Mouse (Mus musculus): ENCODE measurements around the gene Ssu2. TPM values are rescaled to one million over a fixed set of nuclear protein-coding genes. Genes with fewer than 3 reads are reported as not detected.

Gene Ssu2
- polyA plus RNA-seq, 1 experiment, result not detected

GRCm38 (mm10) chr6:112373886-112374585 is 13.8 kb downstream of the Ssu2 start:
- TF ChIP-seq GATA1 (IDR thresholded peaks at IDR 0.05; ENCODE audit: low read length), result no peak

- no peak for TF ChIP-seq GATA1 (IDR thresholded peaks at IDR 0.05; ENCODE audit: low read length)
Observed at GRCm38 (mm10) chr6:112365294-112365693, 22.5 kb downstream of the Ssu2 start.

DNA sequence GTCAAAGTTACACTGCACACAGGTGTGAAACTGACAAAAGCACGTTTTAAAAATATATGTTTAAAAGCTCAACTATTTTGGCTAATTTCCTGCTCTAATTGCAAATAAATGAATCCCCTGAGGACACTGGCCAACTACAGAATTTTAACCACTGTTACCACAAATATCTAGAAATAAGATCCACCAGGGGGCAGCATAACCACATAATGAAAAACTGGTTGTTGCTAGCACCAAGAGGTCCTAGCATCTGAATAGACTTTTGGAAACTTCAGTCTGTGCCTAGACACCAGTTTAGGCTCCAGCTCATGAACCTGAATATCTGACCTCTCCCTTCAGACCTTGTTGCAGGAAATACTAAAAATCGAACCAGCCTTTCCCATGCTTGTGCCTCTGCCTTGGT is 23.2 kb downstream of the Ssu2 start:
- TF ChIP-seq GATA1 (IDR thresholded peaks at IDR 0.05; ENCODE audit: low read length), result no peak

DNA sequence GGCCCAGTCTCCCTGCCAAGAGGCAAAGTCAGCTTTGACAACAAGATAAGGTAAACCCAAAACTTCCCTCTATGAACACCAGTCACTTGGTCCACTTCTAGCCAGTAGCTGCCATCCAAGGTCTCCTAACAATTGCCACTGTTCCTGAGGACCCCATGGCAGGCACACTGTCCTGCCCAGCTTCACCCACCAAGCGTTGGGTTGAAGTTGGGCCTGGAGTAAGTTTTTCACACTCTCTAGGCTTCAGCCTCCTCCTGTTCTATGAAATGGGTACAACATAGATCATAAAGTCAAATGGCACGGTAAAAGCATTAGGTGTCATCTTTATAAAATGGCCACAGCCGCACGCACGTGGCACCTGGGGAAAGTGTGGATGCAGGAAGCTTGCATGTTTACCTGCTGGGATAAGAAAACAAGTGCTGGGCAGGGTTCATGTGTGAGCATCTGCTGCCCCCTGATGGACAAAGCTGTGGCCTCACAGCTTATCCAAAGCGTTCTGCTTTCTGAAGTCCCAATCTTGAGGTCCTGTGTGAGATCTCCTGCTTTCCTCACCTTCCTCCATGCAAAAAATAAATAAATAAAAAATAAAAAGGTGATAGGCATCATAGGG is 25.4 kb downstream of the Ssu2 start:
- TF ChIP-seq GATA1 (IDR thresholded peaks at IDR 0.05; ENCODE audit: low read length), result no peak

- TF ChIP-seq GATA1 (IDR thresholded peaks at IDR 0.05; ENCODE audit: low read length), result no peak
Observed at GRCm38 (mm10) chr6:112360676-112361075, 27.1 kb downstream of the Ssu2 start.

DNA sequence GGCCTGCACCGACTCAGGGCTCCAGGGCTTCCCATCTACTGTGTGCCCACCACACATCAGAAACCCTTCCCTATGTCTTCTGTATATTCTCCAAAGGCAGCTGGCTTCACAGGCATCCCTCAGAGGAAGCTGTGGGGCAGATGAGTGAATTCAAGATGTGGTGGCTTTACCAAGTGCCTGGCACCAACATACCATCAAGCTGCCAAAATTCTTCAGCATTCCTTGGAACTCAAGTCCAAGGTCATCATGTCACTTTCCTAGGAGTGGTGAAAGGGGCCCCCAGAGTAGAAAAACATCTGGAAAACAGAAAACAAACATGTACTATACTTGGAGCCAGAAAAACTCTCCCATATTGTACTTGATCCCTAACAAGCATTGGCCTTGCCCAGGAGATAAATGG is 28.5 kb downstream of the Ssu2 start:
- no peak for TF ChIP-seq GATA1 (IDR thresholded peaks at IDR 0.05; ENCODE audit: low read length)

DNA sequence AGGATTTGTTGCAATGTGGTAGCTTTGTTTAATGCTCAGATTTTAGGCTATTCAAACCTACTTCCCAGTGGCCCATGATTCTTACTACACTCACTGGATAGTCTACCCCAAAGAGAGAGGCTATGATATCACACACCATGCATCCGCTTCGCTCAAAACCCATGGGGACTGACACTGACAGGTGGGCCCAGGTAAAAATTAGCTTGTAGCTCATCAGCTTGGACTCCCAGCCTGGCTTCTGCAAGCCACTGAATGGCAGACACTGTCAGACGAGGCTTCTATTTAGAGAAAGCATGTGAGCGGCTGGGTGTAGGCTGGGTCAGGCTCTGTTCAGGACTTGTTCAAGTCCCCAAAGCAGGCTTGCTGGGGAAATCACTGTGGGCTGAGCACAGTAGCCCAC is 37.4 kb downstream of the Ssu2 start:
- no peak for TF ChIP-seq GATA1 (IDR thresholded peaks at IDR 0.05; ENCODE audit: low read length)

- no peak for TF ChIP-seq GATA1 (IDR thresholded peaks at IDR 0.05; ENCODE audit: low read length)
Observed at GRCm38 (mm10) chr6:112339016-112339415, 48.8 kb downstream of the Ssu2 start.

DNA sequence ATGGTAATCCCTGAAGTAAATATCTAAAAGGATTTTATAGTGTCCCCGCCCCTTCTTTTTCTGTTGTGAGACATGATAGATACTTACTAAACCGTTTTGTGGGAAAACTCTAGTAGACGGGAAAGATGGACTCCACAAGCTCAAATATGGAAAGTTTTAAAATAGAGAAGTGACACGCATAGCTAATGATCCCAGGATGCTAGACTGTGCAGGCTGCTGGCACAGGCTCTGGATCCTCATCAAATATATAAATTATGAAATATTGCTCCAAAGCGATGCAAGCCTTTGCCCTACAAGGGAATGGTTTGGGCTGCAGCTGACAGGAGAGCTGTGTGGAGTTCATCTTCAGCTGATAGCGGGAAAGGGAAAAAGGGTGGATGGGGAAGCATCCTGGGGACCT is 50.2 kb downstream of the Ssu2 start:
- no peak for TF ChIP-seq GATA1 (IDR thresholded peaks at IDR 0.05; ENCODE audit: low read length)

- TF ChIP-seq GATA1 (IDR thresholded peaks at IDR 0.05; ENCODE audit: low read length), result no peak
Observed at GRCm38 (mm10) chr6:112333930-112334329, 53.9 kb downstream of the Ssu2 start.

DNA sequence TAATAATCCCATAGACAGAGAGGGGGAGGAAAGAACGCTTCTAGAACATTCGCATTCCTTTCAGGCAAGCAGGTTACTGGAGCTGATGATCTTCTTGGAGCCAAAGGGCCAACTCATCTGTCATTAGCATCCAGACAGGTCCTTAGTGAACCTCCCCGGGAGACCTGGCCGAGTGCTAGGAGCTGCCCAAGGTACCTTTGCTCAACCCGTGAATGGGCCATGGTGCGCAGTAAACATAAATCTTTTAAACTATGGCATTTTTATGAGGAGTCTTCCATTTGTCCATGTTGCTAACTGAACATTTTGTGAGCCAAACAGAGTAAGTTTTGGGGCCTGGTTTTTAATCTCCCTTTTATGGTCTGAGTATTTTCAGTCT is 56.6 kb downstream of the Ssu2 start:
- TF ChIP-seq GATA1 (IDR thresholded peaks at IDR 0.05; ENCODE audit: low read length), result no peak

DNA sequence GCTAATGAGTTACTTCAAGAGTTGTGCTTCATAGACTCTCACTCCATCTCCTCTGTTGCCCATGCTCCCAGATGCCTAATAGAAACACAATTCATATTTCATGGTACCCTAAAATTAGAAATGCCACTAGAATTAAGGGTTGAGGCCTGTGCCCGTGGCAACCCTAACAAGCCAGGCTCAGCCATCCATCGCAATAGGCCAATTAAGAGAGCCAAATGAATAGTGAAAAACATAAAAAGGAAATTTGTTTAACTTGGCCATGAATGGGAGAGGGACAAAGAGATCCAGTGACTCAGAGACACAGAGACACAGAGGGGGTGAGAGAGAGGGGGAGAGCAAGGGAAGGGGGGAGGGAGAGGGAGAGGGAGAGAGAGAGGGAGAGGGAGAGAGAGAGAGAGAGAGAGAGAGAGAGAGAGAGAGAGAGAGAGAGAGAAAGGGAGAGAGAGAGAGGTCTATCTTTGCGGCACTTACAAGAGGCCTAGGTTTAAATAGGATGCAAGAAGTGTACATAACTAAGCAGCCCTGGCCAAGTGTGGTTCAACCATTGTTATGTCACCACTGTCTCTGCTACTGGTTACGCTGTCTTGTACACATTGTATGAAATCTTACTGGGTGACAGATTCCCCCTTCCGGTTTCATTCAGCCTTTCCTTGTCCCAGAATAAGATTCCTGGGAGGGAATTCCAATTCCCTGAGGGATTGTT is 57.2 kb downstream of the Ssu2 start:
- no peak for TF ChIP-seq GATA1 (IDR thresholded peaks at IDR 0.05; ENCODE audit: low read length)

GRCm38 (mm10) chr6:112327793-112328192 is 60.0 kb downstream of the Ssu2 start:
- no peak for TF ChIP-seq GATA1 (IDR thresholded peaks at IDR 0.05; ENCODE audit: low read length)

- TF ChIP-seq GATA1 (IDR thresholded peaks at IDR 0.05; ENCODE audit: low read length), result no peak
Observed at GRCm38 (mm10) chr6:112325213-112325612, 62.6 kb downstream of the Ssu2 start.

GRCm38 (mm10) chr6:112322916-112323315 is 64.9 kb downstream of the Ssu2 start:
- TF ChIP-seq GATA1 (IDR thresholded peaks at IDR 0.05; ENCODE audit: low read length), result no peak

DNA sequence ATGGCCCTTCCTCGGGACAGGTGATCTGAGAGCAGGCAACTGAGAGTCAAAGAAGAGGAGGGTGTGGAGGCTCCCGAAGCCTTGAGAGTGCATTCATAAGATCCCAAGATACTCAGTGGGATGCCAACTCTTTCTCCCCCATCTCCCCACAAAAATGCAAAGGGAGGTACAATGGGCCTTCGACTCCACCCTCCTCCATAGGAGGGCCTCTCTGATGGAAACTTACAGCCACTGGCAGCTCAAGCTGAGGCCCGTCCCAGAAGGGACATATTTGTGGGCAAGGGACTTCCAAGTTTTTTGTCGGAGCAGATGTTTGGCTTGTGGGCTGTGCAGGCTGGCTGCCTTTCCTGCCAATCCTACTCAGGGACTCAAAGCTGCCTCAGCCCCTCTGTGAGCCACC is 67.1 kb downstream of the Ssu2 start:
- no peak for TF ChIP-seq GATA1 (IDR thresholded peaks at IDR 0.05; ENCODE audit: low read length)

- no peak for TF ChIP-seq GATA1 (IDR thresholded peaks at IDR 0.05; ENCODE audit: low read length)
Observed at GRCm38 (mm10) chr6:112319449-112319848, 68.4 kb downstream of the Ssu2 start.
